Mouse (Mus musculus) fibroblast of lung, adult 2 months (primary cell): ENCODE data around the gene Asb12.
A peak's percentile ranks its signal among the peaks of the same experiment; 100 is the strongest.
"Not testable (repeated sequence)": the region's sequence is repeated elsewhere in the genome, so short reads cannot be mapped to it uniquely, and the experiment has no call there.

Experiments used
- DNase-seq: peaks from one replicate; pipeline ENCODE4 v3.0.0-alpha.2; 2011; ENCODE audit warnings: low read depth

Gene Asb12

GRCm38 (mm10) chrX:95557887-95558286 is at the start of gene Asb12, which contains the start of gene Pfn5:
Gene Asb12 (minus strand): TSS chrX:95557987.
Gene Pfn5 (plus strand): TSS chrX:95558104.
- DNase-seq = no peak

DNA sequence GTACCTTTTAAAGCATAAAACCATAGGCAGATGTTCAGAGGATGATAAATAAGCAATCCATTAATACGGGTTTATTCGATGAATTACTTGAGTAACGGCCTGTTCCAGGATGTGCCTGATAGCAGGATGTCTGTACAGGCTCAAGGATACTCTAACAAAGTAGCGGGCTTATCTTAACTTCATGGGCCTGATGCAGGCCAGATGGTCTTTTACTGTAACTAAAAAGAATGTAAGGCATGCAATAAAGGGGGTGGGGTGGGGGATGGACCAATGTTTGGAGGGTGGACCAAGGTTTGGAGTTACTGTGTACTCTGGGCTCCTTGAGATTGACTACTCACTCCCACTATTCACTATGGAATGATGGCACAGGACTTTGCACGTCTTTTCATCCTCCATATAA is 42.8 kb upstream of the Asb12 start:
- DNase-seq = no peak

- DNase-seq = no peak
These were observed 3.5 kb downstream of the Asb12 start for GRCm38 (mm10) chrX:95554321-95554720.

DNA sequence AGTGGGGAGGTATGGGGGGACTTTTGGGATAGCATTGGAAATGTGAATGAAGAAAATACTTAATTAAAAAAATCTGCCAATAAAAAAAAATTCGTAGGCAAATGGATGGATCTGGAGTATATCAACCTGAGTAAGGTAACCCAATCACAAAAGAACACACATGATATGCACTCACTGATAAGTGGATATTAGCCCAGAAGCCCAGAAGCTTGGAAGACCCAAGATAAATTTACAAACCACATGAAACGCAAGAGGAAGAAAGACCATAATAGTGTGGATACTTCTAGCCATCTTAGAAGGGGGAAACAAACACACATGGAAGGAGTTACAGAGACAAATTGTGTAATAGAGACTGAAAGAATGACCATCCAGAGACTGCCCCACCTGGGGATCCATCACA is 22.3 kb downstream of the Asb12 start:
- not testable (repeated sequence) for DNase-seq

GRCm38 (mm10) chrX:95525166-95525565 is 32.6 kb downstream of the Asb12 start:
- no peak for DNase-seq

GRCm38 (mm10) chrX:95523883-95524282 is 33.9 kb downstream of the Asb12 start:
- no peak for DNase-seq

- no peak for DNase-seq
These were observed 100.6 kb downstream of the Asb12 start for GRCm38 (mm10) chrX:95457166-95457565.

DNA sequence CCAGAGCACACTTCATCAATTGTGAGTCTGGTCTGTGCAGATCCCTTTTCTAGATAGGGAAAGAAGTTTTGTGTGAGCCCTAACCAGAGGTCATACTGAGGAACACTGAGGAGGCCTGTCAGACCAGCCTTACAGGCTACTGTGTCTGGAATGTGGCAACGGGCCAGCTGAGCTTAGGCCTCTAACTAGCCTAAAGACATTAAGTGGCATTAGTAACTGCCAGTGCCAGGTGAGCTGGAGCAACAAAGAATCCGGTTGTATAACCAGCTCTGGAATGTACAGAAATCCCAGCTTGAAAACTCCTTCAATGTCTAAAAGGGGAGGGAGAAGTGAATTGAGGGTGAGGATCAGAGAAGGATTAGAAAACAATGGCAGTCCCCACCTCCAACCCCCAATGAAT is 111.9 kb downstream of the Asb12 start:
- no peak for DNase-seq

DNA sequence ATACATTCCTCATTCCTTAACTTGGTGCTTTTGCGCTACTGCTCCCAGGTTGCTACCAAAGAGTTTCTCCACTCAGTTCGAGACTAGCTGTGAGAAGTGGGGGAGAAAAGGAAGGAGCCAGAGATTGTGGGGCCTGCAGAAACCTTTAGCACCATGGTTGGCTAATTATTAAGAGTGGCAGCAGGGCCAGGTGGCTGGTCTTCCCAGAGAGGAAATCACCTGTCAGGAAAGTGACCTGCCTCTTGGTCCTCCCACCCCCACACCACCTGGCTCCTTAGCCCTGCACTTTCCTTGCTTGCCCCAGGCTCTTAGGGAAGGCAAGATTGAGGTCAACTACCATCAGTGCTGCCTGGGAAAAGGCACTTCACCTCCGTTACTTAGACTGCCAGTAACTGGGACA is 112.6 kb downstream of the Asb12 start:
- DNase-seq = no peak

GRCm38 (mm10) chrX:95444776-95445111 is 113.0 kb downstream of the Asb12 start, which contains the start of gene Amer1:
Gene Amer1 (minus strand): TSS chrX:95444872.
- DNase-seq = peak; percentile 61

DNA sequence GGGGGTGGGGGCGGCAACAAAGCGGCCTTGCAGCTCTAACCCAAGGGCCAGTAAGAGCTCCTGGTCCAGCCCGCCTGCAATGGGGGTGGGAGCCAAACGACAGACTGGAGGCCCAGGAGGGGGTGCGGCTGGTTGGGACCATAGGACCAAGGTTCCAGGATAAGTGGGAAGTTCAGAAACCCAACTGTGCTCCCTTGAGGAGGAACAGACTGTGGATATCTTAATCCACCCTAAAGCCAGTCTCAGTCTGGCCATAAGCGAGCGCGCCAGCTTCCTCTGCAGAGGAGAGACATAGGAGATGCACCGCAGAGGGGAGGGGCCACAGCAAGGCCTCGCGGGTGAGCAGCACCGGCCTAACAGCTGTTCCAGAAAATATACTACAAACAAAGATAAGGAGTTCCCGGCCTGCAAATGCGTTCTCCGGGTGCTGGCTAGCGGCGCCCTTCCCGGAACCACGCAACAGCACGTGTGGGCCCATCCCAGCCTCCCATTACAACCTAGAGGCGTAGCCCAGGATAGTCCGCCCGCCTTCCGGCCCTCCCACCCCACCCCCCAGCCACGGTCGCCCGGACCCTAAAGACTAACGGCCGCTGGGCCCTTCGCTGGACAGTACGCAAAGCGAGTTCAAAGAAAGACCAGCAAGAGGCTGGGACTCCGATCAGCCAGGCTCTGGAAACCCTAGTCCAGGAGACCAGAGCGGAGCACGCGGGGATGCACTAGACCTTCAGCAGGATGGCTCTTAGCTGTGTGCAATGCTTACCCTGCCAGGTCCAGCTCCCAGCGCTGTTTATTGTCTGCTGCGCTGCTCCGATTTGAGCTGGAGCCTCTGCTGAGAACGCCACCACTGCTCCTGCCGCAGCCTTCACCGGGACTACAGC is 113.7 kb downstream of the Asb12 start:
- DNase-seq = no peak

DNA sequence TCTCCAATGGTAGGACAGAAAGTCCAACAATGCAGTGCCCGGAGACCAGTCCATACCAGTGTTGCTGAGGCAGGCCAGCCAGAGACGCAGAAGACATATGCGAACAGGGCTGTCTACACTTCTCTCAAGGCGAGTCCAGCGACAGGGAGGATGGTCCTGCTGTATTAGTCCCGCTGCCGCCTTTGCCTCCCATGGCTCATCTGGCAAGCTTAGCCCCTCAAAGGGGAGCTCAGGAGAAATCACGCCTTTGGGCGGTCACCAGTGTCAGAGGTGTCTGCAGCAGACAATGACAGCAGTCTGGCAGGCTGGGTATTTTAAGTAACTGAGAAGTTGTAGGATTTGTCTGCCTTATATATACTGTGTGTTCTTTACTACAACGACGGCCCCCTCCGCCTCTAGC is 114.4 kb downstream of the Asb12 start:
- DNase-seq = no peak

GRCm38 (mm10) chrX:95442261-95442660 is 115.5 kb downstream of the Asb12 start:
- no peak for DNase-seq

- DNase-seq = no peak
These were observed 116.5 kb downstream of the Asb12 start for GRCm38 (mm10) chrX:95441290-95441689.

- DNase-seq = no peak
These were observed 119.3 kb downstream of the Asb12 start for GRCm38 (mm10) chrX:95438491-95438890.

DNA sequence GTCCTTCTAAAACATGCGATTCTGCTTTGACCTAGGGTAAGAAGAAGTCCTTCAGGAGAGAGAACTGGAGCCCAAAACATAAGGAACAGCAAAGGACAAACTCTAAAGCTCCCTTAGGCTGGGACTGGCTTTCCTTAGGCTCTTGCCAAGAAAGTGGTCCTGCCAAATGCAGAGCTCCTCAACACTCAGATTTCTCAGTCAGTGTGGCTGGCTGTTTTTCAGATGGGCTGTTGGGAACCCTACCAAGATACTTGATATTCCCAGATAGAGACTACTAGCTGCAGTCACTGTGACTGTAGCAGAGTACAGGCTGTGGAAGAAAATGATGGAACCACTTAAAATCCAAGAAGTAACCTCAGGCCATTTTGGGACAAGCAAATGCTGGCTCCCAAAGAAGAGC is 120.6 kb downstream of the Asb12 start:
- DNase-seq = no peak
